Mouse (Mus musculus) C2C12 (cell line): Measurements from ENCODE around the gene Miga2.

Experiments
- CEBPB ChIP-seq: IDR thresholded peaks from one replicate; pipeline ENCODE4 v1.6.1; 2011; ENCODE audit warnings: low read depth, mild to moderate bottlenecking, control low read depth, moderate library complexity
- CTCF ChIP-seq: IDR thresholded peaks from one replicate; pipeline ENCODE4 v1.5.1; 2011; ENCODE audit not compliant: control insufficient read depth, insufficient read depth, insufficient read length
- USF1 ChIP-seq: IDR thresholded peaks from one replicate; pipeline ENCODE4 v1.6.1; 2011; ENCODE audit warnings: low read depth, mild to moderate bottlenecking, control low read depth, moderate library complexity

DNA sequence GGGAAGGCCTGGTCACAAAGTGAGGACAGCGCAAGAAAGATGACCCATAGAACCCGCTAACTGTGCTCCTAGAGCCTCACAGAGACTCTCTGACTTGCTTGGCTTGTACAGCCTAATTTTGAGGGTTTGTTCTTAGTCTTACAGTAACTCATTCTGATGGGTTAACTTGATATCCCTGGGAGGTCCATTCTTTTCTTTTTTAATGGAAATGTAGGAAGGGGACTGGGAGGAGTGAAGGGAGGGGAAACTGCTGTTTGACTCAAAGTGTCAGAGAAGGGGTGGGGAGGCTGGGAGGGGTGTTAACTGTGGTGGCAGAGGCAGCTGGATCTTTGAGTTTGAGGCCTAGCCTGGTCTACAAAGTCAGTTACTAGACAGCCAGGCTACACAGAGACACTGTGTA is 28.7 kb upstream of the Miga2 start:
- no peak for TF ChIP-seq CTCF
- TF ChIP-seq USF1, result no peak
- no peak for TF ChIP-seq CEBPB
